Mouse (Mus musculus) heart, embryonic 14.5 days (tissue): ENCODE measurements around the gene Tlr6. TPM values are rescaled to one million over a fixed set of nuclear protein-coding genes. Genes with fewer than 3 reads are reported as not detected.

ENCODE experiments used
- ATAC-seq: fragments of 200-750 bp; cut with Nextera tagmentation; 2 replicates; pipeline ENCODE4 v1.8.0; 2017; ENCODE audit warnings: low read depth, moderate TSS enrichment; ENCODE audit not compliant: insufficient number of reproducible peaks, insufficient read depth, low FRiP score
- H3K27ac ChIP-seq, 2 experiments: fragments of 200-500 bp in 1 of 2; fragments of 300-500 bp in 1 of 2; sonication (generic) in 1 of 2; replicated peaks in 1 of 2; 2 replicates each; pipeline ENCODE4 v1.5.1; 2012 to 2014; ENCODE audit warnings: low read depth in 2 of 2, low read length in 2 of 2, control low read depth in 1 of 2, mild to moderate bottlenecking in 1 of 2, mixed read lengths in 1 of 2; ENCODE audit not compliant: control insufficient read depth in 1 of 2, insufficient read depth in 1 of 2
- H3K27me3 ChIP-seq: fragments of 300-500 bp; sonication (generic); 2 replicates; pipeline ENCODE4 v1.6.1; 2014; ENCODE audit warnings: mild to moderate bottlenecking, low read length, control low read depth; ENCODE audit not compliant: control insufficient read depth, insufficient read depth
- H3K36me3 ChIP-seq: fragments of 300-500 bp; sonication (generic); 2 replicates; pipeline ENCODE4 v1.6.1; 2014; ENCODE audit warnings: mild to moderate bottlenecking, control low read depth, low read length, mixed read lengths; ENCODE audit not compliant: control insufficient read depth, insufficient read depth
- H3K4me1 ChIP-seq, 2 experiments: fragments of 200-500 bp in 1 of 2; fragments of 300-500 bp in 1 of 2; sonication (generic) in 1 of 2; 2 replicates each; pipeline ENCODE4 v1.6.1; 2012 to 2014; ENCODE audit warnings: low read length in 2 of 2, control low read depth in 1 of 2, mixed read lengths in 1 of 2; ENCODE audit not compliant: control insufficient read depth in 2 of 2, insufficient read depth in 2 of 2
- H3K4me2 ChIP-seq: fragments of 300-500 bp; sonication (generic); 2 replicates; pipeline ENCODE4 v1.6.1; 2014; ENCODE audit warnings: mild to moderate bottlenecking, low read length
- H3K4me3 ChIP-seq, 2 experiments: fragments of 200-500 bp in 1 of 2; fragments of 300-500 bp in 1 of 2; sonication (generic) in 1 of 2; 2 replicates each; pipeline ENCODE4 v1.5.1; 2012 to 2014; ENCODE audit warnings: low read length in 2 of 2, mild to moderate bottlenecking in 2 of 2, control low read depth in 1 of 2, low read depth in 1 of 2, moderate library complexity in 1 of 2; ENCODE audit not compliant: control insufficient read depth in 1 of 2, insufficient read depth in 1 of 2
- H3K9ac ChIP-seq: fragments of 300-500 bp; sonication (generic); 2 replicates; pipeline ENCODE4 v1.6.1; 2014; ENCODE audit warnings: mild to moderate bottlenecking, low read length
- H3K9me3 ChIP-seq: fragments of 300-500 bp; sonication (generic); 2 replicates; pipeline ENCODE4 v1.6.1; 2016; ENCODE audit warnings: low read length, control low read depth; ENCODE audit not compliant: control insufficient read depth
- WGBS: fragments of 180-500 bp; shearing (Covaris S2); extraction: QIAGEN DNeasy Blood & Tissue Kit; methylation state at CpG from one replicate; pipeline ENCODE4 v1.1.7; 2014; 5-methylcytosine and 5-hydroxymethylcytosine counted together
- polyA plus RNA-seq: library from polyadenylated mRNA; unstranded; fragments of >200 nt; fragmentation: Nextera tagmentation; extraction: Ambion mirVana; gene quantifications from 2 replicates; pipeline ENCODE4 v1.2.1, GENCODE M21; 2014

The Tlr6 gene
- polyA plus RNA-seq, 1 experiment from 2014 or later: 0.74 TPM

DNA sequence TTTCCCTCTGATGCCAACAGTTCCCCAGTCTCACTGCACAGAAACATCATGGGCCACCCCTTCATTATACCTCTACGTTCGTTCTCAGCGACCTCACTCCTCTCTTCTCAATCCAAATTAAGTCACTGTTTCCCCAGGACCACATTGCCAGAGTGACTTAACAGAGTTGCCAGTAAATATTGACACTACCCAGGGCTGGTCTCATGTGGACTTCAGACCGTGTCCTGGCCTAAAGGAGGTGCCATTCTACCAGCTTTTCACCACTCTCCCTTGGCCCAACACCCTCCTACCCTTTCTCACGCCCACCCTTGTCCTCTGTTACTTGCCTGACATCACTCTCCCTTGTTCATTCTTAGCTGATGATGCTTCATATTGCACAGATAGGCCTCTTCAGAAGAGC lies 3.4 kb upstream of the Tlr6 start:
- ATAC-seq: no peak
- WGBS: 75% methylated on average over 5 of the region's 5 CpGs
- H3K4me3 ChIP-seq: no peak overlapping the region

DNA sequence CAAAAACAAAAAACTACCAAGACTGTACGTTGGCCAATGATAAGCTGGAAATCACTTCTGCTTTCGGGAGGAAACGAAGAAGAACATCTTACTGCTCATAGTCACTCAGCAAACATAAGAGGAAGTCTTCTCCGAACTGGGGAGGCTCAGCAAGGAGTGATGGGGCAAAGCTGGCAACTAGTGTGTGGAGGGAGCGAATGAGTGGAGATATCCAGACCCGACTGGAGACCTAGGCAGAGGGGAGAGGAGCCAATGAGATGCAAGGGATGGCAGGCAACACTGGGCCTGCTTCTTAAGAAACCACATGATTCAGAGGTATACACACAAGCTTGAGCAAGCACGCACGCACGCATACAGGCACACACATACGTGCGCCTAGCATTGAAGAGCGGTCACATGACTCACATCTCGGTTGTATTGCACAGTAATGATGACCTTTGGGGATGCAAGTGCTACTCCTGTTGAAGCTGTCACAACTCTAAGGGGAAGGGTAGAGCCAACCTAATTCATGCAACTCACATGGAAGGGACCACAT lies 1.0 kb upstream of the Tlr6 start:
- Histone ChIP-seq H3K27me3 (no peaks in the 10 kb centered on the region), H3K9ac (no peak overlapping the region), H3K9me3 (no peaks in the 10 kb centered on the region), H3K4me3 (no peak overlapping the region), H3K4me1 (no peaks in the 10 kb centered on the region), H3K36me3 (no peaks in the 10 kb centered on the region), H3K27ac (no peak overlapping the region), H3K4me2 (no peak overlapping the region)
- ATAC-seq: no peak
- 84% methylated on average over 13 of the region's 13 CpGs for WGBS

More for the DNA sequence above, 3.4 kb upstream of the Tlr6 start:
- Histone ChIP-seq H3K9me3 (no peaks in the 10 kb centered on the region), H3K9ac (no peak overlapping the region), H3K4me1 (no peaks in the 10 kb centered on the region), H3K4me2 (no peak overlapping the region), H3K27ac (no peak overlapping the region), H3K36me3 (no peaks in the 10 kb centered on the region), H3K27me3 (no peaks in the 10 kb centered on the region)

DNA sequence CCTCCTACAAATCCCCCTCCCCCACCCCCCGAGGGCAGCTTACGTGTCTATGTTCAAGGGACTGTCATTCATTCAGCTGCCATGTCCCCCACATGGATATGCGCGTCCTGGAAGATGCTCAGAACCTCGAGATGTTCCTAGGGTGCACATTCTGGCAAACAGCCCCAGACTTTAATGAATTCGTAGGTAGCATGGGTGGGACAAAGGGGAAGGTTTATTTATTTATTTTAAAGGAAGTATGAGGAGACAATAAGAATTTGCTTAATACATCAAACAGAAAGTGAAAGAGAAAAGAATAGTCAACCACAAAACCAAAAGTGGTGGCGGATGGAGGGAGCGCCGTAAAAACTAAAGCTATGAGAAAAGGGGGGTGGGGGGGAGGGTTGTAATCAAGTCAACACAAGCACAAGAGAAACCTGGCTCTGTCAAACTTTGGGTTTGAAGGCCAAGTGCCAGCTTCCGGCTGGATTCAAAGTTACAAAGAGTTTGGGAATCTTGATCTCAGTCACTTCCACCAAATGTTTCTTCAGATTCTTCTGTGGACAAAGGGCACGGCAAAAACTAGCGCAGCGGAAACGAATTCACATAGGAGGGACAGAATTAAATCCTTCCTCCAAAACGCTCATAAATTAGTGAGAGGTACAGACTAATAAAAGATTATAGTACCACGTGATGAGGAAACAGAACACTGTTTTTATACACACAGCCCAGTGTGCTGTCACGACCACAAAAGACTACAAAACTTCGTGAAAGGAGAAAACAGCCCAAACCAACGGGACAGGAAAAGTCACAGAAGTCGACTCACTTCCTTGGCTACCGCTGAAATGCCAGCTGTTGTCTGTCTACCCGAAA lies 680 bp downstream of the Tlr6 start:
- H3K4me3 ChIP-seq: no peak overlapping the region
- ATAC-seq: no peak

DNA sequence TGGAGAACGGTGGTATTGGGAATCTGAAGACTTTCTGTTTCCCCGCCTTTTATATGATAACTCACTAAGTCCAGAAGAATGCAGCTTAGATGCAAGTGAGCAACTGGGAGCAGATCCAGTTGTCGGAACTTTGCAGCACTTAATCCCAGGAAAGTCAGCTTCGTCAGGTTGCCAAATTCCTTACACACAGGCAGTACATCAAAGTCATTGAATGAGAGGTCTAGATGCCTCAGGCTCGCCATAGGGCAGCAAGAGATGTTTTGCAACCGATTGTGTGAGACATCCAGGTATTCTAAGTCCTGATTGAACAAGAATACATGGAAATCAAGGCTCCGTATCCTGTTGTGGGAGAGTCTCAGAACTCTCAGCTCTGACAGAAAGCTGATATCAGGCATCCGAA lies 5.0 kb downstream of the Tlr6 start:
- Histone ChIP-seq H3K9ac (no peak overlapping the region), H3K4me1 (no peaks in the 10 kb centered on the region), H3K36me3 (no peaks in the 10 kb centered on the region), H3K27me3 (no peaks in the 10 kb centered on the region), H3K9me3 (no peaks in the 10 kb centered on the region), H3K4me3 (no peak overlapping the region), H3K27ac (no peak overlapping the region), H3K4me2 (no peak overlapping the region)
- no peak for ATAC-seq
- 62% methylated on average over 8 of the region's 8 CpGs for WGBS

More for the DNA sequence above, 680 bp downstream of the Tlr6 start:
- no peaks in the 10 kb centered on the region for H3K9me3 ChIP-seq
- no peaks in the 10 kb centered on the region for H3K27me3 ChIP-seq
- H3K36me3 ChIP-seq: no peaks in the 10 kb centered on the region
- no peak overlapping the region for H3K9ac ChIP-seq
- 73% methylated on average over 22 of the region's 22 CpGs for WGBS
- no peak overlapping the region for H3K4me2 ChIP-seq
- no peaks in the 10 kb centered on the region for H3K4me1 ChIP-seq
- no peak overlapping the region for H3K27ac ChIP-seq

DNA sequence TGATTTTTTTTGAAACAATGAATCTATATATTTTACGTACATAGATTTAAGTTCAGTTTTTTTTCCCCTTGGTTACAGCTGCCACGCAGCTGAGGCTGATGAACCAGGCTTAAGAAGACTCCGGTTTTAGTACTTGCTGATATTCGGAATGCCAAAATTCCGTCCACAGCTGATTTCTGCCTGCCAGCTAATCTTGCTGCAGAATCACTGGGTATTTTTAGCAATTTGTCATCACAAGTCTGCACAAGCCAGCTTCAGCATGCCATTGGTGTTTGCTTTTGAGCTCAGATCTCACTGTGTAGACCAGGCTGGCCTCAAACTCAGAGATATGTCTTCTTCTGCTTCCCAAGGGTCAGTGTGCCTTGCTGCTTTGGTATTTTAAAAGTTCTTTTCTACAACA lies 8.4 kb downstream of the Tlr6 start:
- Histone ChIP-seq H3K27me3 (no peaks in the 10 kb centered on the region), H3K4me1 (no peaks in the 10 kb centered on the region), H3K4me3 (no peak overlapping the region), H3K9ac (no peak overlapping the region), H3K9me3 (no peaks in the 10 kb centered on the region), H3K4me2 (no peak overlapping the region), H3K36me3 (no peaks in the 10 kb centered on the region), H3K27ac (no peak overlapping the region)
- no peak for ATAC-seq
- WGBS: 55% methylated on average over 5 of the region's 5 CpGs

DNA sequence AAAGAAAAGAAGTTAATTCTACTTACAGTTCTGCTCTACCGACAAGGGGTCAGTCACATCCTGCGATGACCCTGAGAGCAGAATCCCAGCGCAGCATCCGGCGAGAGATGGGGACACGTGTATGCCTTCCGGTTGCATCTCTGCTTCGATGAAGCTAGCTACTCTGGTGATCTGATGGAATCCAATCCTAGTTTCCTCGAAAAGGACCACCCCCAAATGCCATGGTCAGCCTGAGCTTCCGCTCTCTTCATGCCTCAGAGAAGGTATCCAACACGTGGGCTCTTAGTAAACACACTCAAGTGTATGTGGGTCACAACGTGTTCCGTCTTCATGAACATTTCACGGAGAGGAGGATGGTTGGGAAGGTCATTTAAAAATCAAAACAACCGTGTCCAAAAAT lies 27.1 kb downstream of the Tlr6 start:
- H3K36me3 ChIP-seq: no peaks in the 10 kb centered on the region
- H3K4me2 ChIP-seq: no peak overlapping the region
- H3K9ac ChIP-seq: no peak overlapping the region
- no peak overlapping the region for H3K4me3 ChIP-seq
- H3K4me1 ChIP-seq: no peaks in the 10 kb centered on the region
- no peaks in the 10 kb centered on the region for H3K27me3 ChIP-seq
- 87% methylated on average over 15 of the region's 15 CpGs for WGBS
- no peak for ATAC-seq
- no peaks in the 10 kb centered on the region for H3K9me3 ChIP-seq
- H3K27ac ChIP-seq: no peak overlapping the region; a peak in 1 of 4 replicates

DNA sequence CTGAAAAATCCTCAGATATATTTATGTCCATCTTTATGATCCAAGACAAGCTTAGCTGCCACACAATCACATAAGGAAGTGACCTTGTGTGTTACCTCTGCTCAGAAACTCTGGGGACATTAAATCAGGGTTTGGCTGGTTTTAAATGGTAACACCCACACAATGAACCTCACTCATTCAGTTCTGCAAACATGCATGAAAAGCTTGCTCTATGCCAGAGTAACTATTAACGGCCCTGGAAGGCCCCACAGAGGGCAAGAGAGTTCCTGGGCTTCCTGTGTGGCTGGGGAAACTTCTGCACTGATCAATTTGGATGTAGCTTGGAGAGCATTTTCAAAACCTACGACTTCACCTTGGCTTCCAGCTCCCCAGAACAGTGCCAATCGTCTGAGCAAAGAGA lies 27.7 kb downstream of the Tlr6 start:
- ATAC-seq: no peak
- no peak overlapping the region for H3K27ac ChIP-seq
- H3K27me3 ChIP-seq: no peaks in the 10 kb centered on the region
- H3K36me3 ChIP-seq: no peaks in the 10 kb centered on the region
- no peak overlapping the region for H3K4me2 ChIP-seq
- H3K4me1 ChIP-seq: no peaks in the 10 kb centered on the region
- WGBS: 61% methylated on average over 3 of the region's 3 CpGs
- no peak overlapping the region for H3K9ac ChIP-seq
- no peaks in the 10 kb centered on the region for H3K9me3 ChIP-seq
- H3K4me3 ChIP-seq: no peak overlapping the region
